Mouse (Mus musculus) liver, adult 2 months (tissue): ENCODE results near the gene Slc6a5. TPM values are rescaled to one million over a fixed set of nuclear protein-coding genes. Genes with fewer than 3 reads are reported as not detected.

Experiments
- DNase-seq: peaks from one replicate; pipeline ENCODE4 v3.0.0-alpha.2; 2011; ENCODE audit warnings: low read depth, low spot score; ENCODE audit errors: extremely low read depth
- H3K27ac ChIP-seq: fragments of 200-500 bp; replicated peaks from 2 replicates; pipeline ENCODE4 v1.5.1; 2012; ENCODE audit warnings: low read depth, mild to moderate bottlenecking, control low read depth, inconsistent platforms, low read length; ENCODE audit not compliant: insufficient read depth
- H3K27me3 ChIP-seq: fragments of 200-500 bp; 2 replicates; pipeline ENCODE4 v1.6.1; 2012; ENCODE audit warnings: mild to moderate bottlenecking, moderate library complexity, low read length, inconsistent platforms; ENCODE audit not compliant: control insufficient read depth, insufficient read depth
- H3K36me3 ChIP-seq: fragments of 200-500 bp; 2 replicates; pipeline ENCODE4 v1.6.1; 2012; ENCODE audit warnings: low read length, inconsistent platforms; ENCODE audit not compliant: control insufficient read depth, insufficient read depth
- H3K4me1 ChIP-seq: fragments of 200-500 bp; 2 replicates; pipeline ENCODE4 v1.6.1; 2011; ENCODE audit warnings: low read length; ENCODE audit not compliant: control insufficient read depth, insufficient read depth
- H3K4me3 ChIP-seq: fragments of 200-500 bp; 2 replicates; pipeline ENCODE4 v1.5.1; 2011; ENCODE audit warnings: low read depth, mild to moderate bottlenecking, control low read depth, low read length, moderate library complexity; ENCODE audit not compliant: insufficient read depth
- H3K79me2 ChIP-seq: fragments of 200-500 bp; 2 replicates; pipeline ENCODE4 v1.6.1; 2012; ENCODE audit warnings: inconsistent platforms, mild to moderate bottlenecking, low read length, moderate library complexity; ENCODE audit not compliant: control insufficient read depth, insufficient read depth
- H3K9ac ChIP-seq: fragments of 200-500 bp; 2 replicates; pipeline ENCODE4 v1.6.1; 2012; ENCODE audit warnings: low read depth, mild to moderate bottlenecking, control low read depth, inconsistent platforms, low read length
- CTCF ChIP-seq: fragments of 200-500 bp; IDR thresholded peaks from 2 replicates; pipeline ENCODE4 v1.5.1; 2011; ENCODE audit warnings: low read depth, low read length, control low read depth
- POLR2A ChIP-seq: fragments of 200-500 bp; IDR thresholded peaks from 2 replicates; pipeline ENCODE4 v1.6.1; 2011; ENCODE audit warnings: low read length, control low read depth; ENCODE audit not compliant: insufficient read depth; ENCODE audit errors: extremely low read depth
- WGBS: fragments of 180-500 bp; shearing (Covaris S2); methylation state at CpG from one replicate; pipeline ENCODE4 v1.1.7; 2018; 5-methylcytosine and 5-hydroxymethylcytosine counted together
- polyA plus RNA-seq: library from polyadenylated mRNA; depleted of rRNA; stranded (reverse); fragments of >200 nt; gene quantifications from 2 replicates; pipeline ENCODE4 v1.2.3, GENCODE M21; 2012; rRNA removed
- total RNA-seq: library from RNA; depleted of rRNA; stranded (reverse); fragments of >200 nt; gene quantifications from 2 replicates; pipeline ENCODE4 v1.2.3, GENCODE M21; 2014; rRNA removed

Gene Slc6a5
- total and polyA plus RNA-seq, 2 experiments, result not detected

DNA sequence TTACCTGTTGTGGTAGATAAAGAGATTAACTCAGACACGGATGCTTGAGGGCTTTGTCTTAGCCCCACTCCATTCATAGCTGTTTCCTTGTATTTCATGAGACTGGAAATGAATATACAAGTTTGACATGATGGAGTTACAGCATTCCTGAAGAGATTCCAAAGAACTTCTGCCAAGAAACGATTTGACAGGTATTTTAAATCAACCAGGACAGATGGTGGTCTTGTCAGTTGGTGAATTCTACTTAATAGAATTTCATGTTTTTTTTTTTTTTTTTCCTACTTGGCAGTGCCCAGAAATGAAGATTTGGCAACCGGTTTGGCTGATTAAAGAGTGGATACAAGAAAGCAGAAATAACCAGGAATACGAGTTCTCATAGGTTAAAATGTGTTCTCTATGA lies 89.4 kb downstream of the Slc6a5 start:
- Histone ChIP-seq H3K9ac (no peak overlapping the region), H3K27me3 (no peaks in the 10 kb centered on the region), H3K79me2 (no peaks in the 10 kb centered on the region), H3K4me1 (no peaks in the 10 kb centered on the region), H3K4me3 (no peak overlapping the region), H3K27ac (no peak overlapping the region), H3K36me3 (no peaks in the 10 kb centered on the region)
- DNase-seq, result no peak
- no peak for TF ChIP-seq POLR2A
- no peak for TF ChIP-seq CTCF
- 73% methylated on average over 4 of the region's 4 CpGs for WGBS

DNA sequence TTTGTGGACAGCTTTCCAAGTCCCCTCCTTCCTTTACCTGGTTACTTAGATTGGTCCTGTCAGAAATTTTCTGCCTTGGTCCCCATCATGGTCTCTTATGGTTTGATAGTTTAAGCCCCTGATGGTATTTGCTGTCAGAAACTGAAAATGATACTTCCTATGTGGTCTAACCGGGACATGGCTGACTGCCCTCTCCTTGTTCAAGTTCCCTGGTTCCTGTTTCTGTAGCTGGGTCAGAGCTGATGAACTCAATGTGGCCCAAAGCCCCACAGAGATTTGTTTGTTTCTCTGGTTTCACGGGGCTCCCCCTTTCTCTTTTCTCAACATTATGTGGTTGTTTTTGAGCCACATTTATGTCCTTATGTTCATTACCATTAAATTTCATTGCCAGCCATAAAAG lies 95.3 kb downstream of the Slc6a5 start:
- no peak for TF ChIP-seq POLR2A
- no peak for TF ChIP-seq CTCF
- no peaks in the 10 kb centered on the region for H3K36me3 ChIP-seq
- WGBS, result 72% methylated on average over 2 of the region's 2 CpGs
- H3K27ac ChIP-seq, result no peak overlapping the region
- no peaks in the 10 kb centered on the region for H3K27me3 ChIP-seq
- H3K79me2 ChIP-seq, result no peaks in the 10 kb centered on the region
- no peak overlapping the region for H3K4me3 ChIP-seq
- H3K4me1 ChIP-seq, result no peaks in the 10 kb centered on the region
- no peak overlapping the region for H3K9ac ChIP-seq
- no peak for DNase-seq

Other genes with a start within 250 kb of the Slc6a5 start
- 22.6 and 30.9 TPM in 2 replicates for gene Htatip2, start 151.0 kb upstream of the Slc6a5 start, total RNA-seq
- gene Htatip2, start 151.0 kb upstream of the Slc6a5 start, polyA plus RNA-seq, result 23.2 and 29.6 TPM in 2 replicates
- 10.5 and 13.6 TPM in 2 replicates for gene Prmt3, start 131.8 kb upstream of the Slc6a5 start, total RNA-seq
- gene Prmt3, start 131.8 kb upstream of the Slc6a5 start, polyA plus RNA-seq, result 5.0 and 6.7 TPM in 2 replicates
- gene Nell1, start 64.7 kb downstream of the Slc6a5 start, total RNA-seq, result not detected in 2 replicates
- not detected in 2 replicates for gene Nell1, start 64.7 kb downstream of the Slc6a5 start, polyA plus RNA-seq